Mouse (Mus musculus): Measurements from ENCODE around the gene Mlip. TPM values are rescaled to one million over a fixed set of nuclear protein-coding genes. Genes with fewer than 3 reads are reported as not detected.
"Not testable (repeated sequence)": the region's sequence is repeated elsewhere in the genome, so short reads cannot be mapped to it uniquely, and the experiment has no call there.

Mlip gene
- polyA plus RNA-seq, 1 experiment, result not detected

- H3K27me3 ChIP-seq (replicated peaks), result peaks cover 3% of the 10 kb centered on the region
These were observed 29.7 kb upstream of the Mlip start for GRCm38 (mm10) chr9:77382514-77382913.

GRCm38 (mm10) chr9:77381565-77381964 is 28.8 kb upstream of the Mlip start:
- TF ChIP-seq FLI1 (IDR thresholded peaks at IDR 0.05; ENCODE audit: low read length) (no peak), GATA1 (IDR thresholded peaks at IDR 0.05; ENCODE audit: borderline replicate concordance, low read length) (no peak)
- H3K4me1 ChIP-seq, result 0 out of 2 replicates have a peak, but pooled peaks cover 3% of the 10 kb centered on the region

More at GRCm38 (mm10) chr9:77382514-77382913, 29.7 kb upstream of the Mlip start:
- TF ChIP-seq FLI1 (IDR thresholded peaks at IDR 0.05; ENCODE audit: low read length) (no peak), GATA1 (IDR thresholded peaks at IDR 0.05; ENCODE audit: borderline replicate concordance, low read length) (no peak)
- no peaks in the 10 kb centered on the region for H3K4me1 ChIP-seq
- H3K36me3 ChIP-seq (replicated peaks; ENCODE audit: low read length), result no peaks in the 10 kb centered on the region
- H3K9me3 ChIP-seq, result no peaks in the 10 kb centered on the region
- H3K4me3 ChIP-seq (replicated peaks), result no peak overlapping the region

GRCm38 (mm10) chr9:77379625-77380024 is 26.9 kb upstream of the Mlip start:
- H3K9me3 ChIP-seq, result no peaks in the 10 kb centered on the region
- no peaks in the 10 kb centered on the region for H3K36me3 ChIP-seq (replicated peaks; ENCODE audit: low read length)
- H3K27me3 ChIP-seq (replicated peaks), result no peaks in the 10 kb centered on the region
- H3K4me1 ChIP-seq, result 0 out of 2 replicates have a peak, but pooled peaks cover 3% of the 10 kb centered on the region
- TF ChIP-seq GATA1 (IDR thresholded peaks at IDR 0.05; ENCODE audit: borderline replicate concordance, low read length), result no peak
- no peak for TF ChIP-seq FLI1 (IDR thresholded peaks at IDR 0.05; ENCODE audit: low read length)
- H3K4me3 ChIP-seq (replicated peaks), result no peak overlapping the region

More at GRCm38 (mm10) chr9:77381565-77381964, 28.8 kb upstream of the Mlip start:
- Histone ChIP-seq H3K27me3 (replicated peaks) (peaks cover 3% of the 10 kb centered on the region), H3K9me3 (no peaks in the 10 kb centered on the region), H3K4me3 (replicated peaks) (no peak overlapping the region), H3K36me3 (replicated peaks; ENCODE audit: low read length) (no peaks in the 10 kb centered on the region)

- Histone ChIP-seq H3K4me1 (0 out of 2 replicates have a peak, but pooled peaks cover 3% of the 10 kb centered on the region), H3K36me3 (replicated peaks; ENCODE audit: low read length) (no peaks in the 10 kb centered on the region), H3K27me3 (replicated peaks) (no peaks in the 10 kb centered on the region), H3K9me3 (no peaks in the 10 kb centered on the region), H3K4me3 (replicated peaks) (no peak overlapping the region)
- TF ChIP-seq FLI1 (IDR thresholded peaks at IDR 0.05; ENCODE audit: low read length), result no peak
- TF ChIP-seq GATA1 (IDR thresholded peaks at IDR 0.05; ENCODE audit: borderline replicate concordance, low read length), result no peak
These were observed 24.9 kb upstream of the Mlip start for GRCm38 (mm10) chr9:77377696-77378095.

GRCm38 (mm10) chr9:77377082-77377481 is 24.3 kb upstream of the Mlip start:
- Histone ChIP-seq H3K4me1 (0 out of 2 replicates have a peak, but pooled peaks cover 3% of the 10 kb centered on the region), H3K9me3 (no peaks in the 10 kb centered on the region), H3K4me3 (replicated peaks) (no peak overlapping the region), H3K27me3 (replicated peaks) (no peaks in the 10 kb centered on the region), H3K36me3 (replicated peaks; ENCODE audit: low read length) (no peaks in the 10 kb centered on the region)
- TF ChIP-seq FLI1 (IDR thresholded peaks at IDR 0.05; ENCODE audit: low read length), result no peak
- no peak for TF ChIP-seq GATA1 (IDR thresholded peaks at IDR 0.05; ENCODE audit: borderline replicate concordance, low read length)

GRCm38 (mm10) chr9:77376561-77376960 is 23.8 kb upstream of the Mlip start:
- Histone ChIP-seq H3K27me3 (replicated peaks) (no peaks in the 10 kb centered on the region), H3K36me3 (replicated peaks; ENCODE audit: low read length) (no peaks in the 10 kb centered on the region), H3K4me3 (replicated peaks) (no peak overlapping the region), H3K9me3 (no peaks in the 10 kb centered on the region), H3K4me1 (0 out of 2 replicates have a peak, but pooled peaks cover 3% of the 10 kb centered on the region)
- TF ChIP-seq FLI1 (IDR thresholded peaks at IDR 0.05; ENCODE audit: low read length) (no peak), GATA1 (IDR thresholded peaks at IDR 0.05; ENCODE audit: borderline replicate concordance, low read length) (no peak)

GRCm38 (mm10) chr9:77370706-77371105 is 17.9 kb upstream of the Mlip start:
- Histone ChIP-seq H3K9me3 (no peaks in the 10 kb centered on the region), H3K27me3 (replicated peaks) (no peaks in the 10 kb centered on the region), H3K4me1 (no peaks in the 10 kb centered on the region), H3K36me3 (replicated peaks; ENCODE audit: low read length) (no peaks in the 10 kb centered on the region), H3K4me3 (replicated peaks) (no peak overlapping the region)
- no peak for TF ChIP-seq FLI1 (IDR thresholded peaks at IDR 0.05; ENCODE audit: low read length)
- no peak for TF ChIP-seq GATA1 (IDR thresholded peaks at IDR 0.05; ENCODE audit: borderline replicate concordance, low read length)

GRCm38 (mm10) chr9:77369262-77369661 is 16.5 kb upstream of the Mlip start:
- Histone ChIP-seq H3K4me3 (replicated peaks) (no peak overlapping the region), H3K27me3 (replicated peaks) (no peaks in the 10 kb centered on the region), H3K36me3 (replicated peaks; ENCODE audit: low read length) (no peaks in the 10 kb centered on the region), H3K4me1 (no peaks in the 10 kb centered on the region), H3K9me3 (no peaks in the 10 kb centered on the region)
- TF ChIP-seq FLI1 (IDR thresholded peaks at IDR 0.05; ENCODE audit: low read length), result no peak
- TF ChIP-seq GATA1 (IDR thresholded peaks at IDR 0.05; ENCODE audit: borderline replicate concordance, low read length), result no peak

GRCm38 (mm10) chr9:77364681-77365080 is 11.9 kb upstream of the Mlip start:
- H3K4me3 ChIP-seq (replicated peaks); H3K9me3 ChIP-seq; H3K27me3 ChIP-seq (replicated peaks); H3K36me3 ChIP-seq (replicated peaks; ENCODE audit: low read length); H3K4me1 ChIP-seq: not testable (repeated sequence)

GRCm38 (mm10) chr9:77362906-77363305 is 10.1 kb upstream of the Mlip start:
- Histone ChIP-seq H3K4me3 (replicated peaks) (no peak overlapping the region), H3K4me1 (no peaks in the 10 kb centered on the region), H3K27me3 (replicated peaks) (no peaks in the 10 kb centered on the region), H3K36me3 (replicated peaks; ENCODE audit: low read length) (no peaks in the 10 kb centered on the region), H3K9me3 (no peaks in the 10 kb centered on the region)
- TF ChIP-seq FLI1 (IDR thresholded peaks at IDR 0.05; ENCODE audit: low read length) (no peak), GATA1 (IDR thresholded peaks at IDR 0.05; ENCODE audit: borderline replicate concordance, low read length) (no peak)

- Histone ChIP-seq H3K36me3 (replicated peaks; ENCODE audit: low read length) (no peaks in the 10 kb centered on the region), H3K4me3 (replicated peaks) (no peak overlapping the region), H3K9me3 (no peaks in the 10 kb centered on the region), H3K4me1 (no peaks in the 10 kb centered on the region), H3K27me3 (replicated peaks) (no peaks in the 10 kb centered on the region)
- no peak for TF ChIP-seq FLI1 (IDR thresholded peaks at IDR 0.05; ENCODE audit: low read length)
- no peak for TF ChIP-seq GATA1 (IDR thresholded peaks at IDR 0.05; ENCODE audit: borderline replicate concordance, low read length)
These were observed 7.9 kb upstream of the Mlip start for GRCm38 (mm10) chr9:77360654-77361053.
